Mouse (Mus musculus) liver, embryonic 13.5 days (tissue): ENCODE data around the gene Tarbp1. TPM values are rescaled to one million over a fixed set of nuclear protein-coding genes. Genes with fewer than 3 reads are reported as not detected.
"Not testable (repeated sequence)": the region's sequence is repeated elsewhere in the genome, so short reads cannot be mapped to it uniquely, and the experiment has no call there.

Source experiments
- ATAC-seq: fragments of 200-750 bp; cut with Nextera tagmentation; 2 replicates; pipeline ENCODE4 v1.8.0; 2017; ENCODE audit warnings: low read depth, mild to moderate bottlenecking, moderate number of reproducible peaks, moderate library complexity
- DNase-seq: peaks from one replicate; pipeline ENCODE4 v3.0.0; 2022
- H3K27ac ChIP-seq: fragments of 300-500 bp; sonication (generic); 2 replicates; pipeline ENCODE4 v1.5.1; 2015; ENCODE audit warnings: moderate library complexity, mild to moderate bottlenecking, inconsistent platforms
- H3K27me3 ChIP-seq: fragments of 300-500 bp; sonication (generic); 2 replicates; pipeline ENCODE4 v1.6.1; 2015; ENCODE audit warnings: mild to moderate bottlenecking, inconsistent platforms
- H3K36me3 ChIP-seq: fragments of 300-500 bp; sonication (generic); 2 replicates; pipeline ENCODE4 v1.6.1; 2015; ENCODE audit warnings: mild to moderate bottlenecking, inconsistent platforms
- H3K4me1 ChIP-seq: fragments of 300-500 bp; sonication (generic); replicated peaks from 2 replicates; pipeline ENCODE4 v1.6.1; 2015; ENCODE audit warnings: inconsistent platforms
- H3K4me2 ChIP-seq: fragments of 300-500 bp; sonication (generic); 2 replicates; pipeline ENCODE4 v1.6.1; 2015; ENCODE audit warnings: inconsistent platforms, mild to moderate bottlenecking, moderate library complexity
- H3K4me3 ChIP-seq: fragments of 300-500 bp; sonication (generic); replicated peaks from 2 replicates; pipeline ENCODE4 v1.5.1; 2015; ENCODE audit warnings: mild to moderate bottlenecking, inconsistent platforms
- H3K9ac ChIP-seq: fragments of 300-500 bp; sonication (generic); 2 replicates; pipeline ENCODE4 v1.6.1; 2015; ENCODE audit warnings: mild to moderate bottlenecking, inconsistent platforms
- H3K9me3 ChIP-seq: fragments of 300-500 bp; sonication (generic); replicated peaks from 2 replicates; pipeline ENCODE4 v1.6.1; 2016; ENCODE audit warnings: inconsistent platforms
- WGBS: fragments of 180-500 bp; shearing (Covaris S2); methylation state at CpG from one replicate; pipeline ENCODE4 v1.1.7; 2015; ENCODE audit not compliant: insufficient replicate concordance; 5-methylcytosine and 5-hydroxymethylcytosine counted together
- polyA plus RNA-seq: library from polyadenylated mRNA; unstranded; fragments of >200 nt; fragmentation: Nextera tagmentation; extraction: Ambion mirVana; gene quantifications from 2 replicates; pipeline ENCODE4 v1.2.1, GENCODE M21; 2015

Tarbp1 gene
- polyA plus RNA-seq, 1 experiment from 2014 or later = 1.3 TPM

DNA sequence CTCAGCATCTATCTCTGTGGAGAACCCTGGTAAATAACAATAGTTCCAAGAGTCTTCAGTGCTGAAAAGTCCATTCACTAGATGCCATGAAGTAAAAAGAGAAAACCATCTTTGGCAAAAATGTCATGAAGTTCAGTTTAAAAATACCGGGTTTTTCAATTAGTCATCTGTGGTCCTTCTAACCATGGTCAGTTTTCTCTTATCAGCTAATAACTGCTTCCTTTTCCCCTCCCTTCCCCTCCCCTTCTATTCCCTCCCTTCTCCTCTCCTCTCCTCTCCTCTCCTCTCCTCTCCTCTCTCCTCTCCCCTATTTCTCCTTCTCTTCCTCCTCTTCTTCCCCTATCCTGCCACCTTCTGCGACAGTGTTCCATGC, 7.5 kb upstream of the Tarbp1 start:
- WGBS = 30% methylated on average over 2 of the region's 2 CpGs
- Histone ChIP-seq H3K4me2 (no peak overlapping the region), H3K27me3 (peaks cover 3% of the 10 kb centered on the region; the same call in 1 of the 2 replicates), H3K27ac (no peak overlapping the region), H3K4me1 (peaks cover 3% of the 10 kb centered on the region; the same call in 1 of the 2 replicates), H3K36me3 (no peaks in the 10 kb centered on the region), H3K4me3 (no peak overlapping the region), H3K9me3 (no peaks in the 10 kb centered on the region), H3K9ac (no peak overlapping the region)
- no peak for ATAC-seq
- DNase-seq = no peak

- ATAC-seq (0 out of 2 replicates have a peak, but pooled peaks have one; percentile 5), DNase-seq (no peak)
- 33% methylated on average over 8 of the region's 8 CpGs for WGBS
Measured at GRCm38 (mm10) chr8:126481494-126482347, 6.9 kb upstream of the Tarbp1 start.

DNA sequence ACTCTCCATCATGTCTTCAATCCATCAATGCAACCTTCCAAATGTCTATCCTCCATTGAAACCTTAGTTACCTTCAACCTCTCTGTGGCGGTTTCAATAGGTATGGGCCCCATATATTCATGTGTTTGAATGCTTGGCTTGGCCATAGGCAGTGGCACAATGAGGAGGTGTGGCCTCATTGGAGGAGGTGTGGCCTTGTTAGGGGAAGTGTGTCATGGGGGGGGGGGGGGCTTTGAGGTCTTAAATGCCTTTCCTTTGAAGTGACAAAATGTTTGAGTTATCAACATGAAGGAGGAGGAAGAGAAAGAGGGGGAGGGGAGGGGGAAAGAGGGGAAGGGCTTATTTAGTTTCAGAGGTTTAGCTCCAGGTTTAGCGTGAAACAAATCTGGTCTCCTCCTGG, 5.5 kb upstream of the Tarbp1 start:
- Histone ChIP-seq H3K9me3 (no peaks in the 10 kb centered on the region), H3K4me3 (no peak overlapping the region), H3K4me1 (peaks cover 4% of the 10 kb centered on the region), H3K27me3 (peaks cover 16% of the 10 kb centered on the region), H3K36me3 (no peaks in the 10 kb centered on the region), H3K27ac (no peak overlapping the region), H3K4me2 (no peak overlapping the region), H3K9ac (no peak overlapping the region)
- WGBS = 68% methylated on average over 2 of the region's 2 CpGs
- no peak for ATAC-seq
- no peak for DNase-seq

More at GRCm38 (mm10) chr8:126481494-126482347, 6.9 kb upstream of the Tarbp1 start:
- Histone ChIP-seq H3K9ac (no peak overlapping the region), H3K4me2 (no peak overlapping the region), H3K36me3 (no peaks in the 10 kb centered on the region), H3K4me3 (no peak overlapping the region), H3K9me3 (no peaks in the 10 kb centered on the region), H3K27ac (no peak overlapping the region), H3K27me3 (peaks cover 10% of the 10 kb centered on the region), H3K4me1 (peaks cover 3% of the 10 kb centered on the region; the same call in 1 of the 2 replicates)

DNA sequence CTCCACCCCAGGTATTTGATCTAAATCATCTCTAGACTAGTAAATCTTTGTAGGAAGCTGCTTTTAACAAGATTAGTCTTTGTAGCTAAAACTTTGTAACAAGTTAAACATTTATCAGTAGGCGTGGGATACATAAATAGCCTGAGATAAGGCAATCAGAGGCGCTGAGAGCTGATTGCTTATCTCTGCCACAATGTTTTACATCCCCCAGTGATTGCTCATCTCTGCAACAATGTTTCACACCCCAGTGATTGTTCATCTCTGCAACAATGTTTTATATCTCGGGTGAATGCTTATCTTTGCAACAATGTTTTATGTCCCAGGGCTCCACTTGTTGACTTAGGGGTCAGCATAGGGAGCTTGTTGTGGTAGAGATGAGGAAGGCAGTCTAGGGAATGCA, 3.8 kb upstream of the Tarbp1 start:
- no peak overlapping the region for H3K9ac ChIP-seq
- H3K9me3 ChIP-seq = no peaks in the 10 kb centered on the region
- no peaks in the 10 kb centered on the region for H3K36me3 ChIP-seq
- WGBS = 18% methylated on average over 3 of the region's 3 CpGs
- DNase-seq = no peak
- H3K27me3 ChIP-seq = peaks cover 16% of the 10 kb centered on the region
- no peak overlapping the region for H3K4me2 ChIP-seq
- H3K4me3 ChIP-seq = no peak overlapping the region
- H3K27ac ChIP-seq = no peak overlapping the region
- ATAC-seq = no peak
- H3K4me1 ChIP-seq = peaks cover 18% of the 10 kb centered on the region

- H3K9ac ChIP-seq, H3K36me3 ChIP-seq, H3K4me3 ChIP-seq, DNase-seq, H3K9me3 ChIP-seq, H3K4me2 ChIP-seq, H3K27ac ChIP-seq: not testable (repeated sequence)
- peak; percentile 34; the same call in 1 of the 2 replicates for ATAC-seq
- WGBS = 39% methylated on average over 29 of the region's 29 CpGs
- H3K4me1 ChIP-seq = peaks cover 27% of the 10 kb centered on the region
- H3K27me3 ChIP-seq = peaks cover 16% of the 10 kb centered on the region
Measured at GRCm38 (mm10) chr8:126476151-126476855, 1.4 kb upstream of the Tarbp1 start.

GRCm38 (mm10) chr8:126475738-126476137, 873 bp upstream of the Tarbp1 start:
- not testable (repeated sequence) for H3K4me2 ChIP-seq, H3K4me3 ChIP-seq, H3K9me3 ChIP-seq, ATAC-seq, H3K9ac ChIP-seq, DNase-seq, H3K36me3 ChIP-seq, H3K27ac ChIP-seq
- H3K4me1 ChIP-seq = peaks cover 27% of the 10 kb centered on the region
- WGBS = 61% methylated on average over 8 of the region's 8 CpGs
- peaks cover 16% of the 10 kb centered on the region for H3K27me3 ChIP-seq

GRCm38 (mm10) chr8:126473802-126474298, 1.0 kb downstream of the Tarbp1 start:
- Histone ChIP-seq H3K27me3 (peaks cover 16% of the 10 kb centered on the region), H3K9ac (peak overlapping the region; percentile 78), H3K4me2 (peak overlapping the region; percentile 86), H3K36me3 (peaks cover 23% of the 10 kb centered on the region), H3K27ac (peak overlapping the region; percentile 40; the same call in 1 of the 2 replicates), H3K4me1 (peaks cover 27% of the 10 kb centered on the region), H3K4me3 (peak overlapping the region; percentile 79), H3K9me3 (no peaks in the 10 kb centered on the region)
- ATAC-seq (peak; percentile 77), DNase-seq (peak; percentile 26)
- 2% methylated on average over 16 of the region's 16 CpGs for WGBS

GRCm38 (mm10) chr8:126464071-126464470, 10.8 kb downstream of the Tarbp1 start:
- no peak for DNase-seq
- H3K4me3 ChIP-seq = no peak overlapping the region
- H3K9me3 ChIP-seq = no peaks in the 10 kb centered on the region
- no peak overlapping the region for H3K9ac ChIP-seq
- H3K27ac ChIP-seq = no peak overlapping the region
- H3K4me1 ChIP-seq = 0 out of 2 replicates have a peak, but pooled peaks cover 8% of the 10 kb centered on the region
- no peak overlapping the region for H3K4me2 ChIP-seq
- ATAC-seq = no peak
- H3K36me3 ChIP-seq = peaks cover 63% of the 10 kb centered on the region
- H3K27me3 ChIP-seq = no peaks in the 10 kb centered on the region
- 70% methylated on average over 7 of the region's 7 CpGs for WGBS

DNA sequence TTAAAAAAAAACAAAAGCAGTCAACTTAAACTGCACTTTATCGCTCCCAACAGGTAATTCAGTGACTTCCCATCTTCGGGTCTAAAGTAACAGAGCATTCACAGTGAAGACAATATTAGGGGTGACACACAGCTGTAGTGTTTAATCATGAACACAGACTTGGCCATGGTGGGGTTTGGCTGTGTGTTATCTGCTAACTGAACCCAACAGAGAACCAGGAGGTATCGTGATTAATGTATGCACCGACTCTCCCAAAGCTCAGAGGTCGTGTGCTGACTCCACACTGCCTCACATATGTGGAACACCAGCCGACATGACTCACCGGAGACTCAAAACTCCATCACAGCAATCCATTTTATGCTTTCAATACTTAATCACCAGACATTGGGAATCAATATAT, 13.1 kb downstream of the Tarbp1 start:
- ATAC-seq (peak; percentile 73), DNase-seq (no peak)
- Histone ChIP-seq H3K9ac (no peak overlapping the region), H3K36me3 (peaks cover 64% of the 10 kb centered on the region), H3K27me3 (no peaks in the 10 kb centered on the region), H3K4me1 (0 out of 2 replicates have a peak, but pooled peaks cover 5% of the 10 kb centered on the region), H3K4me3 (no peak overlapping the region), H3K9me3 (no peaks in the 10 kb centered on the region), H3K4me2 (no peak overlapping the region), H3K27ac (no peak overlapping the region)
- 57% methylated on average over 7 of the region's 7 CpGs for WGBS

- H3K27me3 ChIP-seq = no peaks in the 10 kb centered on the region
- no peak overlapping the region for H3K4me3 ChIP-seq
- 0 out of 2 replicates have a peak, but pooled peaks cover 5% of the 10 kb centered on the region for H3K4me1 ChIP-seq
- H3K9ac ChIP-seq = no peak overlapping the region
- no peak overlapping the region for H3K27ac ChIP-seq
- 45% methylated on average over 3 of the region's 3 CpGs for WGBS
- DNase-seq (no peak), ATAC-seq (no peak)
- no peaks in the 10 kb centered on the region for H3K9me3 ChIP-seq
- H3K36me3 ChIP-seq = peaks cover 71% of the 10 kb centered on the region
- H3K4me2 ChIP-seq = no peak overlapping the region
Measured at GRCm38 (mm10) chr8:126460274-126460673, 14.6 kb downstream of the Tarbp1 start.

- 82% methylated on average over 7 of the region's 7 CpGs for WGBS
- ATAC-seq = 0 out of 2 replicates have a peak, but pooled peaks have one; percentile 36
Measured at GRCm38 (mm10) chr8:126455383-126455782, 19.5 kb downstream of the Tarbp1 start.

More at GRCm38 (mm10) chr8:126455383-126455782, 19.5 kb downstream of the Tarbp1 start:
- H3K27me3 ChIP-seq = no peaks in the 10 kb centered on the region
- no peak overlapping the region for H3K9ac ChIP-seq
- DNase-seq = no peak
- H3K27ac ChIP-seq = no peak overlapping the region
- no peak overlapping the region for H3K4me3 ChIP-seq
- no peaks in the 10 kb centered on the region for H3K9me3 ChIP-seq
- peaks cover 87% of the 10 kb centered on the region for H3K36me3 ChIP-seq
- no peaks in the 10 kb centered on the region for H3K4me1 ChIP-seq
- no peak overlapping the region for H3K4me2 ChIP-seq
